Mouse (Mus musculus) midbrain, embryonic 14.5 days (tissue): ENCODE data around the gene Gar1. TPM values are rescaled to one million over a fixed set of nuclear protein-coding genes. Genes with fewer than 3 reads are reported as not detected.

Experiments
- ATAC-seq: fragments of 200-750 bp; cut with Nextera tagmentation; 2 replicates; pipeline ENCODE4 v1.8.0; 2017; ENCODE audit warnings: moderate number of reproducible peaks, moderate library complexity; ENCODE audit not compliant: low FRiP score, low TSS enrichment
- DNase-seq: peaks from one replicate; pipeline ENCODE4 v3.0.0-alpha.2; 2015
- H3K27ac ChIP-seq: fragments of 300-500 bp; sonication (generic); replicated peaks from 2 replicates; pipeline ENCODE4 v1.5.1; 2014; ENCODE audit warnings: mild to moderate bottlenecking, low read depth, low read length, moderate library complexity
- H3K27me3 ChIP-seq: fragments of 300-500 bp; sonication (generic); 2 replicates; pipeline ENCODE4 v1.6.1; 2014; ENCODE audit warnings: low read length, control low read depth, mixed read lengths; ENCODE audit not compliant: control insufficient read depth, insufficient read depth
- H3K36me3 ChIP-seq: fragments of 300-500 bp; sonication (generic); 2 replicates; pipeline ENCODE4 v1.6.1; 2014; ENCODE audit warnings: low read length, control low read depth; ENCODE audit not compliant: control insufficient read depth, insufficient read depth
- H3K4me1 ChIP-seq: fragments of 300-500 bp; sonication (generic); 2 replicates; pipeline ENCODE4 v1.6.1; 2014; ENCODE audit warnings: mild to moderate bottlenecking, antibody characterized with exemption, low read length, control low read depth; ENCODE audit not compliant: control insufficient read depth, insufficient read depth
- H3K4me2 ChIP-seq: fragments of 300-500 bp; sonication (generic); 2 replicates; pipeline ENCODE4 v1.6.1; 2014; ENCODE audit warnings: mild to moderate bottlenecking, low read length, moderate library complexity
- H3K4me3 ChIP-seq: fragments of 300-500 bp; sonication (generic); replicated peaks from 2 replicates; pipeline ENCODE4 v1.5.1; 2014; ENCODE audit warnings: low read depth, low read length
- H3K9ac ChIP-seq: fragments of 300-500 bp; sonication (generic); replicated peaks from 2 replicates; pipeline ENCODE4 v1.6.1; 2014; ENCODE audit warnings: mild to moderate bottlenecking, low read length, moderate library complexity
- H3K9me3 ChIP-seq: fragments of 300-500 bp; sonication (generic); 2 replicates; pipeline ENCODE4 v1.6.1; 2016; ENCODE audit warnings: low read length, control low read depth, mixed read lengths; ENCODE audit not compliant: control insufficient read depth
- WGBS: fragments of 180-500 bp; shearing (Covaris S2); extraction: QIAGEN DNeasy Blood & Tissue Kit; methylation state at CpG from one replicate; pipeline ENCODE4 v1.1.7; 2014; 5-methylcytosine and 5-hydroxymethylcytosine counted together
- polyA plus RNA-seq: library from polyadenylated mRNA; unstranded; fragments of >200 nt; fragmentation: Nextera tagmentation; extraction: Ambion mirVana; gene quantifications from 2 replicates; pipeline ENCODE4 v1.2.1, GENCODE M21; 2014

Gene Gar1
- polyA plus RNA-seq, 1 experiment from 2014 or later: 16.8 TPM

GRCm38 (mm10) chr3:129845868-129846267 lies 14.7 kb upstream of the Gar1 start:
- H3K4me3 ChIP-seq: no peak overlapping the region
- H3K27me3 ChIP-seq: no peaks in the 10 kb centered on the region
- no peak overlapping the region for H3K9ac ChIP-seq
- H3K4me2 ChIP-seq: no peak overlapping the region
- DNase-seq (no peak), ATAC-seq (no peak)
- WGBS: 91% methylated on average over 2 of the region's 2 CpGs
- no peaks in the 10 kb centered on the region for H3K4me1 ChIP-seq
- no peak overlapping the region for H3K27ac ChIP-seq
- H3K9me3 ChIP-seq: no peaks in the 10 kb centered on the region
- H3K36me3 ChIP-seq: no peaks in the 10 kb centered on the region

GRCm38 (mm10) chr3:129838017-129838416 lies 6.8 kb upstream of the Gar1 start:
- 34% methylated on average over 7 of the region's 7 CpGs for WGBS
- Histone ChIP-seq H3K27me3 (no peaks in the 10 kb centered on the region), H3K4me2 (no peak overlapping the region), H3K27ac (no peak overlapping the region), H3K4me1 (no peaks in the 10 kb centered on the region), H3K36me3 (no peaks in the 10 kb centered on the region), H3K9ac (no peak overlapping the region), H3K9me3 (no peaks in the 10 kb centered on the region), H3K4me3 (no peak overlapping the region)
- DNase-seq: no peak
- ATAC-seq: no peak

- no peaks in the 10 kb centered on the region for H3K27me3 ChIP-seq
- no peaks in the 10 kb centered on the region for H3K36me3 ChIP-seq
- ATAC-seq: no peak
- DNase-seq: no peak
- 90% methylated on average over 6 of the region's 6 CpGs for WGBS
- H3K4me3 ChIP-seq: no peak overlapping the region
- no peak overlapping the region for H3K9ac ChIP-seq
- H3K27ac ChIP-seq: no peak overlapping the region
- H3K4me2 ChIP-seq: no peak overlapping the region
- H3K9me3 ChIP-seq: no peaks in the 10 kb centered on the region
- no peaks in the 10 kb centered on the region for H3K4me1 ChIP-seq
Measured at GRCm38 (mm10) chr3:129836965-129837364, 5.8 kb upstream of the Gar1 start.

GRCm38 (mm10) chr3:129836051-129836697 lies 5.0 kb upstream of the Gar1 start:
- ATAC-seq (no peak), DNase-seq (peak; percentile 19)
- Histone ChIP-seq H3K9ac (no peak overlapping the region), H3K9me3 (no peaks in the 10 kb centered on the region), H3K4me2 (peak overlapping the region; percentile 23), H3K27me3 (no peaks in the 10 kb centered on the region), H3K27ac (no peak overlapping the region), H3K4me1 (0 out of 2 replicates have a peak, but pooled peaks cover 4% of the 10 kb centered on the region), H3K4me3 (no peak overlapping the region), H3K36me3 (no peaks in the 10 kb centered on the region)
- 6% methylated on average over 11 of the region's 11 CpGs for WGBS

GRCm38 (mm10) chr3:129835388-129835934 lies 4.3 kb upstream of the Gar1 start, which contains the start of gene Cfi:
Gene Cfi, plus strand, starts transcription at chr3:129835884.
- WGBS: 54% methylated on average over 6 of the region's 6 CpGs
- H3K4me1 ChIP-seq: 0 out of 2 replicates have a peak, but pooled peaks cover 4% of the 10 kb centered on the region

GRCm38 (mm10) chr3:129830626-129831025 lies 570 bp downstream of the Gar1 start:
- ATAC-seq (no peak), DNase-seq (no peak)
- Histone ChIP-seq H3K27ac (peak overlapping the region; percentile 95), H3K4me1 (peaks cover 15% of the 10 kb centered on the region), H3K9me3 (no peaks in the 10 kb centered on the region), H3K4me2 (peak overlapping the region; percentile 76), H3K36me3 (peaks cover 12% of the 10 kb centered on the region; the same call in 1 of the 2 replicates), H3K9ac (peak overlapping the region; percentile 72), H3K27me3 (no peaks in the 10 kb centered on the region), H3K4me3 (peak overlapping the region; percentile 89)
- WGBS: 0% methylated on average over 44 of the region's 45 CpGs

More at GRCm38 (mm10) chr3:129835388-129835934, 4.3 kb upstream of the Gar1 start, which contains the start of gene Cfi:
- no peak for ATAC-seq
- H3K9me3 ChIP-seq: no peaks in the 10 kb centered on the region
- no peaks in the 10 kb centered on the region for H3K36me3 ChIP-seq
- no peak within 1 kb of the TSS for H3K27ac ChIP-seq
- no peak within 1 kb of the TSS for H3K4me3 ChIP-seq
- DNase-seq: no peak
- no peak within 1 kb of the TSS for H3K9ac ChIP-seq
- H3K4me2 ChIP-seq: peak within 1 kb of the TSS; percentile 23
- H3K27me3 ChIP-seq: no peaks in the 10 kb centered on the region

- Histone ChIP-seq H3K4me1 (peaks cover 15% of the 10 kb centered on the region), H3K27me3 (no peaks in the 10 kb centered on the region), H3K4me2 (no peak overlapping the region), H3K9ac (no peak overlapping the region), H3K4me3 (no peak overlapping the region), H3K9me3 (no peaks in the 10 kb centered on the region), H3K36me3 (peaks cover 35% of the 10 kb centered on the region), H3K27ac (no peak overlapping the region)
- whole genome bisulfite sequencing: 96% methylated on average over 5 of the region's 5 CpGs
- no peak for ATAC-seq
- DNase-seq: no peak
Measured at GRCm38 (mm10) chr3:129827691-129828090, 3.5 kb downstream of the Gar1 start.

- WGBS: 92% methylated on average over 10 of the region's 10 CpGs
- Histone ChIP-seq H3K36me3 (peaks cover 38% of the 10 kb centered on the region), H3K9ac (no peak overlapping the region), H3K4me2 (no peak overlapping the region), H3K4me3 (no peak overlapping the region), H3K27ac (no peak overlapping the region), H3K9me3 (no peaks in the 10 kb centered on the region), H3K4me1 (peaks cover 13% of the 10 kb centered on the region), H3K27me3 (no peaks in the 10 kb centered on the region)
- DNase-seq: no peak
- no peak for ATAC-seq
Measured at GRCm38 (mm10) chr3:129826691-129827090, 4.5 kb downstream of the Gar1 start.

- ATAC-seq (no peak), DNase-seq (no peak)
- 94% methylated on average over 10 of the region's 10 CpGs for WGBS
- H3K27me3 ChIP-seq: no peaks in the 10 kb centered on the region
- no peak overlapping the region for H3K9ac ChIP-seq
- H3K4me3 ChIP-seq: no peak overlapping the region
- peaks cover 6% of the 10 kb centered on the region for H3K4me1 ChIP-seq
- H3K27ac ChIP-seq: no peak overlapping the region
- H3K36me3 ChIP-seq: peaks cover 38% of the 10 kb centered on the region
- no peaks in the 10 kb centered on the region for H3K9me3 ChIP-seq
- no peak overlapping the region for H3K4me2 ChIP-seq
Measured at GRCm38 (mm10) chr3:129824891-129825290, 6.3 kb downstream of the Gar1 start.
